Mouse (Mus musculus) liver, embryonic 16.5 days (tissue): ENCODE data around the gene Lysmd2. TPM values are rescaled to one million over a fixed set of nuclear protein-coding genes. Genes with fewer than 3 reads are reported as not detected.
"Not testable (repeated sequence)": the region's sequence is repeated elsewhere in the genome, so short reads cannot be mapped to it uniquely, and the experiment has no call there.

Experiments used
- ATAC-seq: fragments of 200-750 bp; cut with Nextera tagmentation; 2 replicates; pipeline ENCODE4 v1.8.0; 2017; ENCODE audit warnings: low read depth, mild to moderate bottlenecking, moderate number of reproducible peaks, moderate library complexity
- H3K27ac ChIP-seq: fragments of 300-500 bp; sonication (generic); 2 replicates; pipeline ENCODE4 v1.5.1; 2014; ENCODE audit warnings: mild to moderate bottlenecking, low read length
- H3K27me3 ChIP-seq: fragments of 300-500 bp; sonication (generic); 2 replicates; pipeline ENCODE4 v1.6.1; 2014; ENCODE audit warnings: low read depth, low read length, mixed read lengths; ENCODE audit not compliant: control insufficient read depth, insufficient read depth
- H3K36me3 ChIP-seq: fragments of 300-500 bp; sonication (generic); 2 replicates; pipeline ENCODE4 v1.6.1; 2014; ENCODE audit warnings: mild to moderate bottlenecking; ENCODE audit not compliant: control insufficient read depth, insufficient read depth
- H3K4me1 ChIP-seq: fragments of 300-500 bp; sonication (generic); 2 replicates; pipeline ENCODE4 v1.6.1; 2014; ENCODE audit warnings: low read depth, low read length, mixed read lengths; ENCODE audit not compliant: control insufficient read depth
- H3K4me2 ChIP-seq: fragments of 300-500 bp; sonication (generic); 2 replicates; pipeline ENCODE4 v1.6.1; 2014; ENCODE audit warnings: low read depth, low read length, mixed read lengths
- H3K4me3 ChIP-seq: fragments of 300-500 bp; sonication (generic); 2 replicates; pipeline ENCODE4 v1.5.1; 2014; ENCODE audit warnings: low read depth, mild to moderate bottlenecking, low read length
- H3K9ac ChIP-seq: fragments of 300-500 bp; sonication (generic); 2 replicates; pipeline ENCODE4 v1.6.1; 2014; ENCODE audit warnings: low read depth, low read length
- H3K9me3 ChIP-seq: fragments of 300-500 bp; sonication (generic); replicated peaks from 2 replicates; pipeline ENCODE4 v1.6.1; 2016; ENCODE audit warnings: low read length; ENCODE audit not compliant: control insufficient read depth
- WGBS: fragments of 180-500 bp; shearing (Covaris S2); extraction: QIAGEN DNeasy Blood & Tissue Kit; methylation state at CpG from one replicate; pipeline ENCODE4 v1.1.7; 2014; ENCODE audit not compliant: insufficient replicate concordance; 5-methylcytosine and 5-hydroxymethylcytosine counted together
- polyA plus RNA-seq: library from polyadenylated mRNA; unstranded; fragments of >200 nt; fragmentation: Nextera tagmentation; extraction: Ambion mirVana; gene quantifications from 2 replicates; pipeline ENCODE4 v1.2.1, GENCODE M21; 2015

The Lysmd2 gene
- polyA plus RNA-seq, 1 experiment from 2014 or later: 2.8 TPM

- no peaks in the 10 kb centered on the region for H3K9me3 ChIP-seq
- peak; percentile 60 for ATAC-seq
- H3K4me3 ChIP-seq: no peak overlapping the region
- H3K4me1 ChIP-seq: no peaks in the 10 kb centered on the region
- no peak overlapping the region for H3K27ac ChIP-seq
- no peak overlapping the region for H3K9ac ChIP-seq
- no peaks in the 10 kb centered on the region for H3K36me3 ChIP-seq
- no peak overlapping the region for H3K4me2 ChIP-seq
- H3K27me3 ChIP-seq: no peaks in the 10 kb centered on the region
- WGBS: 37% methylated on average over 3 of the region's 3 CpGs
Observed at GRCm38 (mm10) chr9:75645405-75645804, 19.9 kb downstream of the Lysmd2 start.

GRCm38 (mm10) chr9:75653981-75654911, 28.7 kb downstream of the Lysmd2 start:
- H3K4me2 ChIP-seq: no peak overlapping the region
- WGBS: 41% methylated on average over 12 of the region's 12 CpGs
- no peaks in the 10 kb centered on the region for H3K36me3 ChIP-seq
- no peaks in the 10 kb centered on the region for H3K9me3 ChIP-seq
- no peak overlapping the region for H3K27ac ChIP-seq
- no peaks in the 10 kb centered on the region for H3K4me1 ChIP-seq
- H3K9ac ChIP-seq: no peak overlapping the region
- no peak overlapping the region for H3K4me3 ChIP-seq
- ATAC-seq: no peak
- H3K27me3 ChIP-seq: no peaks in the 10 kb centered on the region

DNA sequence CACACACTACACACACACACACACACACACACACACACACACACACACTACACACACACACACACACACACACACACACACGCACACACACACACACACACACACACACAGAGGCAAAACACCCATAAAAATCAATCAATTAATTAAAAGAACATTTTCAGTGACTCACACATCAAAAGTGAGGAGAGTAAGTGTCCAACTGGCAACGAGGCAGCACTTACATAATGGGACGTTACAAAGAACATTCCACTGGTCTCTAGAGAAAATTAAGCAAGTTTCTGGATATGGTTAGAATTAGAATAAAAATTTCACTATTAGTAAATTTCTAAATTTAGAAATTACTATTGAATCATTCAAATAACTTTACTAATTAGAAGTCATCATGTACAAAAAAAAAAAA, 30.9 kb downstream of the Lysmd2 start:
- H3K36me3 ChIP-seq, H3K4me2 ChIP-seq, ATAC-seq, H3K4me3 ChIP-seq, H3K9me3 ChIP-seq, H3K27me3 ChIP-seq, H3K4me1 ChIP-seq, H3K27ac ChIP-seq, H3K9ac ChIP-seq: not testable (repeated sequence)
- 53% methylated on average over 3 of the region's 3 CpGs for WGBS

DNA sequence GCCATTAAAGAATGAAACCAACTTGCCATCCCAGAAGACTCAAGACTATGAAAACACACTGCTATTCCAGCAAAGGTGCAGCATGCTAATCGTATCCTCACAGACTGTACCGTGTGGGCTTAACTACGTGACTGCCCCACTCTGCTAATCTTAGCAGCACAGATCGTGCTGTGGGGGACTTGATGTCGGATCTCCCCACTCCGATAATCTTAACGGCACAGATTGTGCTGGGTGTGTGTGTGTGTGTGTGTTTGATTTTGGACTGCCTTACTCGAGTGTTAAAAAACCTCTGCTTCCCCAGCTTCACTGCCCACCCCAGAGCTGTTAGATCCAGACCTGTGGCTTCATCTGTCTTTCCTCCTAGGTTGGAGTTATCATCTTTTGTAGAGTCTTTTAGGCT, 35.4 kb downstream of the Lysmd2 start:
- H3K4me1 ChIP-seq: no peaks in the 10 kb centered on the region
- H3K27me3 ChIP-seq: no peaks in the 10 kb centered on the region
- H3K4me2 ChIP-seq: no peak overlapping the region
- no peak overlapping the region for H3K27ac ChIP-seq
- H3K9me3 ChIP-seq: no peaks in the 10 kb centered on the region
- H3K9ac ChIP-seq: no peak overlapping the region
- no peaks in the 10 kb centered on the region for H3K36me3 ChIP-seq
- no peak for ATAC-seq
- no peak overlapping the region for H3K4me3 ChIP-seq
- 58% methylated on average over 8 of the region's 8 CpGs for WGBS

DNA sequence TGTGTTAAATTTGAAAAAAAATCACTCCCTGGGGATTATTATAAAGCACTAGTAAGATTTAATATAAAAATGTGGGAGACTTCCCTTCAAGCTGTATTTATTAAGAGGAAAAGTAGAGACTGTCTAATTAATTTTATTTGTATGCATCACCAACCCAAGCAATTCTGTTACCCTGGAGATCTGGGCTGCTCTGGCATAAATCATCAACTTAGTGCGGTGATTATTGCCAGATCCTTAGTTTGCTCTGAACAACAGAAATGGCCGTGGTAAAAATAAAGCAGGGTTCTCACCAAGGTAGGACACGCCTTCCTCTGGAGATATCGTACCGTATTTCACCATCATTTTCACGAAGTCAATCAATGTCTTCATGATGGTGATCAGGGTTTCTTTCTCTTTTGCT, 39.8 kb downstream of the Lysmd2 start:
- WGBS: 70% methylated on average over 6 of the region's 6 CpGs
- H3K27ac ChIP-seq: no peak overlapping the region

GRCm38 (mm10) chr9:75666612-75667011, 41.1 kb downstream of the Lysmd2 start:
- Histone ChIP-seq H3K9ac (no peak overlapping the region), H3K4me1 (no peaks in the 10 kb centered on the region), H3K4me2 (no peak overlapping the region), H3K27ac (no peak overlapping the region), H3K36me3 (no peaks in the 10 kb centered on the region), H3K4me3 (no peak overlapping the region), H3K27me3 (no peaks in the 10 kb centered on the region), H3K9me3 (no peaks in the 10 kb centered on the region)
- no peak for ATAC-seq
- 47% methylated on average over 5 of the region's 5 CpGs for WGBS

More for the DNA sequence above, 39.8 kb downstream of the Lysmd2 start:
- ATAC-seq: no peak
- no peaks in the 10 kb centered on the region for H3K27me3 ChIP-seq
- H3K4me3 ChIP-seq: no peak overlapping the region
- no peak overlapping the region for H3K4me2 ChIP-seq
- H3K4me1 ChIP-seq: no peaks in the 10 kb centered on the region
- H3K9me3 ChIP-seq: no peaks in the 10 kb centered on the region
- no peak overlapping the region for H3K9ac ChIP-seq
- no peaks in the 10 kb centered on the region for H3K36me3 ChIP-seq

DNA sequence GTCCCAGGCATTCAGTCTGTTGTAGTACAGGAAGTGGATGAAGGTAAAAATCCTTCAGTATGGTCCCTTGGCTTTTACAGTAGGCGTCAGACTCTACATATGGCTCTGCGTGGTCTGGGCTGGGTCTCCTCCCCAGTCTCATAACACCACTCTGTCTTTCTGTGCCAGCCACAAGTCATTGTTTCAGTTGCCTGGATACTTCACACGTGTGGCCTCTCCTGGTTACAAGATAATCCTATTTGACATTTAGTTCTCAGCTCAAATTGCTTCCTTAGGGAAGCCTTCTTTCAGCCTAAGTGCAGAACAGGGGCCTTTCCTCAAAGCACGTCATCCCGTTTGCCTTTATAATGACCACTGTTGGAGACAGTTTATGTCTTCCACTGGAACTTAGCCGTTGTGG, 47.2 kb downstream of the Lysmd2 start:
- Histone ChIP-seq H3K27ac (no peak overlapping the region), H3K4me3 (no peak overlapping the region), H3K27me3 (no peaks in the 10 kb centered on the region), H3K4me2 (no peak overlapping the region), H3K4me1 (no peaks in the 10 kb centered on the region), H3K9ac (no peak overlapping the region), H3K9me3 (no peaks in the 10 kb centered on the region), H3K36me3 (no peaks in the 10 kb centered on the region)
- ATAC-seq: no peak
- WGBS: 62% methylated on average over 6 of the region's 6 CpGs

GRCm38 (mm10) chr9:75676226-75676625, 50.7 kb downstream of the Lysmd2 start:
- Histone ChIP-seq H3K9ac (no peak overlapping the region), H3K36me3 (no peaks in the 10 kb centered on the region), H3K27me3 (no peaks in the 10 kb centered on the region), H3K4me2 (no peak overlapping the region), H3K4me3 (no peak overlapping the region), H3K27ac (no peak overlapping the region), H3K9me3 (no peaks in the 10 kb centered on the region), H3K4me1 (no peaks in the 10 kb centered on the region)
- no peak for ATAC-seq
- 59% methylated on average over 7 of the region's 7 CpGs for WGBS

GRCm38 (mm10) chr9:75678341-75678740, 52.8 kb downstream of the Lysmd2 start:
- Histone ChIP-seq H3K27ac (no peak overlapping the region), H3K4me2 (no peak overlapping the region), H3K9me3 (no peaks in the 10 kb centered on the region), H3K9ac (no peak overlapping the region), H3K36me3 (no peaks in the 10 kb centered on the region), H3K27me3 (peaks cover under 1% of the 10 kb centered on the region), H3K4me1 (no peaks in the 10 kb centered on the region), H3K4me3 (no peak overlapping the region)
- 63% methylated on average over 7 of the region's 7 CpGs for WGBS
- no peak for ATAC-seq
